13 mouse cellular contexts compared by ENCODE assay signal in the genomic region with DNA sequence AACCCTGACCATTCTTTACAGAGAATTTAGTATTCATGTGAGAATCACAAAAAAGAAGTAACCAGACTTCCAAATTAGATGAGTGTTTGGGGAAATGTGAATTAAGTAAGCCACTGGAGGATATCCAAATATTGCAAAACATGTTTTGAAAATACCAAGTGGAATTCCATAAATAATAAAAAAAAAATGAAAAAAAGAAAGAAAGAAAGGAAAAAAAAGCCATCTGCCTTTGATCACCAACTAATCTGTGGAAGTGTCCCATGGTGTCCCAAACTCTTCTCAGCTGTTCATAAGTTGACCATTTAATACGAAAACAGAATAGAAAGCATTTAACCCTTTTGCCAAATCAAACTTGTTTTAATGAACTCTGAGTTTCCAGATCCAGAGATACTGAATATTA.
"Had no signal": no experiment of that assay in that cellular context is flagged by ENCODE, and none has a peak within 500 bp of the region (broad histone marks: within the 10 kb centered on the region; RNA-seq: fewer than 3 reads in every experiment).

No protein-coding gene starts in this region.

- H3K9ac ChIP-seq: limb, embryonic 13.5 days; liver, embryonic 14.5 days; liver, postnatal 0 days had no signal

- ATAC-seq: hindbrain, postnatal 0 days; inflammation-experienced regulatory T-cells, adult 6 months; intestine, embryonic 16.5 days; liver, postnatal 0 days had no signal

- H3K4me3 ChIP-seq: limb, embryonic 10.5 days; limb, embryonic 13.5 days had no signal

- H3K27me3 ChIP-seq: limb, embryonic 13.5 days had no signal

- H3K9me3 ChIP-seq: limb, embryonic 10.5 days; limb, embryonic 13.5 days had no signal

- H3K27ac ChIP-seq: hindbrain, postnatal 0 days; limb, embryonic 10.5 days; limb, embryonic 13.5 days; liver, embryonic 14.5 days; stomach, postnatal 0 days had no signal

- DNase-seq: kidney, adult 18-20 months; liver, postnatal 0 days; midbrain, embryonic 14.5 days; thymus, postnatal 25 days had no signal

- H3K36me3 ChIP-seq: limb, embryonic 10.5 days; limb, embryonic 13.5 days had no signal

- H3K4me2 ChIP-seq: limb, embryonic 13.5 days; liver, embryonic 11.5 days; midbrain, embryonic 11.5 days had no signal
